Mouse (Mus musculus) heart, embryonic 16.5 days (tissue): ENCODE measurements around the gene Dst. TPM values are rescaled to one million over a fixed set of nuclear protein-coding genes. Genes with fewer than 3 reads are reported as not detected.

ENCODE experiments used
- ATAC-seq: fragments of 200-750 bp; cut with Nextera tagmentation; replicated peaks from 2 replicates; pipeline ENCODE4 v1.8.0; 2017; ENCODE audit warnings: moderate number of reproducible peaks; ENCODE audit not compliant: insufficient read depth, low FRiP score; ENCODE audit errors: extremely low read depth
- H3K27ac ChIP-seq: fragments of 300-500 bp; sonication (generic); 2 replicates; pipeline ENCODE4 v1.5.1; 2014; ENCODE audit warnings: mild to moderate bottlenecking, low read length, control low read depth, moderate library complexity
- H3K27me3 ChIP-seq: fragments of 300-500 bp; sonication (generic); 2 replicates; pipeline ENCODE4 v1.6.1; 2014; ENCODE audit warnings: low read length, mixed read lengths; ENCODE audit not compliant: control insufficient read depth, insufficient read depth
- H3K36me3 ChIP-seq: fragments of 300-500 bp; sonication (generic); 2 replicates; pipeline ENCODE4 v1.6.1; 2014; ENCODE audit not compliant: control insufficient read depth, insufficient read depth
- H3K4me1 ChIP-seq: fragments of 300-500 bp; sonication (generic); 2 replicates; pipeline ENCODE4 v1.6.1; 2014; ENCODE audit warnings: low read length, mixed read lengths; ENCODE audit not compliant: control insufficient read depth, insufficient read depth
- H3K4me2 ChIP-seq: fragments of 300-500 bp; sonication (generic); 2 replicates; pipeline ENCODE4 v1.6.1; 2014; ENCODE audit warnings: low read depth, mild to moderate bottlenecking, control low read depth, low read length
- H3K4me3 ChIP-seq: fragments of 300-500 bp; sonication (generic); 2 replicates; pipeline ENCODE4 v1.5.1; 2014; ENCODE audit warnings: mild to moderate bottlenecking, control low read depth, low read length
- H3K9ac ChIP-seq: fragments of 300-500 bp; sonication (generic); 2 replicates; pipeline ENCODE4 v1.6.1; 2014; ENCODE audit warnings: low read length, control low read depth
- H3K9me3 ChIP-seq: fragments of 300-500 bp; sonication (generic); replicated peaks from 2 replicates; pipeline ENCODE4 v1.6.1; 2016; ENCODE audit warnings: low read length; ENCODE audit not compliant: control insufficient read depth
- WGBS: fragments of 180-500 bp; shearing (Covaris S2); extraction: QIAGEN DNeasy Blood & Tissue Kit; methylation state at CpG from one replicate; pipeline ENCODE4 v1.1.7; 2014; 5-methylcytosine and 5-hydroxymethylcytosine counted together
- polyA plus RNA-seq: library from polyadenylated mRNA; unstranded; fragments of >200 nt; fragmentation: Nextera tagmentation; extraction: Ambion mirVana; gene quantifications from 2 replicates; pipeline ENCODE4 v1.2.1, GENCODE M21; 2015

Dst gene
- polyA plus RNA-seq, 1 experiment from 2014 or later = 23.1 TPM

DNA sequence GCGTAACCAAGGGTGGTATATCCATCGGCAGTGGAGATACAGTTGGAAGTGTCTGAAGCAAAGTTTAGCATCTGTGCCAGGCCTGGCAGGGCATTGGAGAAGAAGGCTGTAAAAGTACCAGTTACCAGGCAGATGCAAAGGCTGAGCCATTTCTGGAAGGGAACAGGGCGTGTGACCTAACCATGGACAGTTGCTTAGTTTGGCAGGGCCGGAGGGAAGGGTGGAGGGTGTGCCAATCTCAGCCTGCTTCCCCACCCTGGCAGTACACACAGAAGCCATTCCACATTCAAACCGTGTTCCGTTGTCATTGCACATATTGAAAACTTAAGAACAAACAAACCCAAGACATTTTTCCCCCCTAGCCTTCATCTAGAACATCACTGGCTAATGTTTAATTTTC is 212.0 kb downstream of the Dst start:
- peak overlapping the region; percentile 93 for H3K27ac ChIP-seq
- no peak for ATAC-seq
- H3K4me1 ChIP-seq = peaks cover 54% of the 10 kb centered on the region

GRCm38 (mm10) chr1:34120602-34121001 is 212.6 kb downstream of the Dst start:
- no peaks in the 10 kb centered on the region for H3K27me3 ChIP-seq
- H3K27ac ChIP-seq = peak overlapping the region; percentile 93
- 40% methylated on average over 6 of the region's 6 CpGs for WGBS
- H3K4me1 ChIP-seq = peaks cover 53% of the 10 kb centered on the region
- H3K9ac ChIP-seq = peak overlapping the region; percentile 76
- H3K4me3 ChIP-seq = peak overlapping the region; percentile 49
- no peak for ATAC-seq
- H3K36me3 ChIP-seq = no peaks in the 10 kb centered on the region
- peak overlapping the region; percentile 77 for H3K4me2 ChIP-seq
- no peaks in the 10 kb centered on the region for H3K9me3 ChIP-seq

More for the DNA sequence above, 212.0 kb downstream of the Dst start:
- no peaks in the 10 kb centered on the region for H3K36me3 ChIP-seq
- H3K4me3 ChIP-seq = no peak overlapping the region
- H3K4me2 ChIP-seq = no peak overlapping the region
- H3K27me3 ChIP-seq = no peaks in the 10 kb centered on the region
- H3K9ac ChIP-seq = no peak overlapping the region
- WGBS = 70% methylated on average over 6 of the region's 6 CpGs
- H3K9me3 ChIP-seq = no peaks in the 10 kb centered on the region

GRCm38 (mm10) chr1:34121157-34122015 is 213.4 kb downstream of the Dst start:
- peak; percentile 31; the same call in 1 of the 2 replicates for ATAC-seq
- peaks cover 45% of the 10 kb centered on the region for H3K4me1 ChIP-seq
- H3K27ac ChIP-seq = peak overlapping the region; percentile 93
- peak overlapping the region; percentile 77 for H3K4me2 ChIP-seq
- no peaks in the 10 kb centered on the region for H3K9me3 ChIP-seq
- no peaks in the 10 kb centered on the region for H3K27me3 ChIP-seq
- no peaks in the 10 kb centered on the region for H3K36me3 ChIP-seq
- peak overlapping the region; percentile 49 for H3K4me3 ChIP-seq
- WGBS = 34% methylated on average over 29 of the region's 29 CpGs
- H3K9ac ChIP-seq = peak overlapping the region; percentile 76

DNA sequence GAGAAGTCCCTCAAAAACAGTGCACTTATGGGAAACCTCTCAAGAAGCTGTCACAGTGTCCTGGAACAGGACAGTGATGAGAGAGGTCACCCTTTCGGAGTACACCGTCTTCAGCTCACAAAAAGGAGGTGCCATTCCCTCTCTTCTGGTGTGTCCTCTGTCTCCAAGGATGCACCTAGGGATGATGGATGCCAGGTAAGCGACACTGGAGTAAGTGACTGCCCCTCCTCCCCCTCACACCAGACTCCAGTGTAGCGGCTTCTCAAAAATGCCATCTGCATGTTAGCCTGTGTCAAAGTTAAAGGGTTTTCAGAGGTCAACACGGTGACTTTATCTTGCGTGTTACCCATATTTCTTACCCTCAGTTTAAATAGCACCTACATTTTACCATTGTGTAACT is 214.2 kb downstream of the Dst start:
- peaks cover 44% of the 10 kb centered on the region for H3K4me1 ChIP-seq
- H3K9me3 ChIP-seq = no peaks in the 10 kb centered on the region
- H3K4me3 ChIP-seq = peak overlapping the region; percentile 49
- peak overlapping the region; percentile 77 for H3K4me2 ChIP-seq
- ATAC-seq = no peak
- no peaks in the 10 kb centered on the region for H3K27me3 ChIP-seq
- H3K9ac ChIP-seq = peak overlapping the region; percentile 36; the same call in 1 of the 2 replicates
- H3K36me3 ChIP-seq = no peaks in the 10 kb centered on the region
- WGBS = 66% methylated on average over 6 of the region's 6 CpGs
- H3K27ac ChIP-seq = peak overlapping the region; percentile 57; the same call in 1 of the 2 replicates

- H3K36me3 ChIP-seq = no peaks in the 10 kb centered on the region
- H3K9me3 ChIP-seq = no peaks in the 10 kb centered on the region
- H3K9ac ChIP-seq = no peak overlapping the region
- H3K4me1 ChIP-seq = peaks cover 50% of the 10 kb centered on the region
- H3K4me3 ChIP-seq = peak overlapping the region; percentile 21; the same call in 1 of the 2 replicates
- peak overlapping the region; percentile 83 for H3K27ac ChIP-seq
- ATAC-seq = no peak
- WGBS = 38% methylated on average over 1 of the region's 1 CpGs
- peak overlapping the region; percentile 46 for H3K4me2 ChIP-seq
- no peaks in the 10 kb centered on the region for H3K27me3 ChIP-seq
These were observed 214.9 kb downstream of the Dst start for GRCm38 (mm10) chr1:34122905-34123304.

- 60% methylated on average over 5 of the region's 5 CpGs for WGBS
- H3K4me2 ChIP-seq = peak overlapping the region; percentile 46
These were observed 215.3 kb downstream of the Dst start for GRCm38 (mm10) chr1:34123334-34123733.

DNA sequence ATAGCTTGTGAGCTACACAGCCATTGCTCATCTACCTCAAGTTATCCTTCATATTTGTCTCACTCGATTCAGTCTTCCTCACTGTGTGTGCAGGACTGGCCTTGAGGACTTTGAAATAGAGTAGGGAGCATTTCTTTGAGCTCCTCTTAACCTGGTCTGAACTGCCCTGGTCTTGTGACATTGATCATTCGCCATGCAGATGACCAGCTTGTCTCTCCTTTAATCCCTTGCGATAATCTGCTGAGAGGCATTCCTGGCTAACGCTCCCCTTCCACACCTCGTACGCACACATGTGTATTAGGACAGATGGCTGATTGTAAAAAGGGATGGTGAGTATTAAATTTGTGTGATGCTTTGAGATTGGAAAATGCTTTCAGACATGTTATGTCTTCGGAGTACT is 216.4 kb downstream of the Dst start:
- no peak for ATAC-seq
- H3K27ac ChIP-seq = no peak overlapping the region

More at GRCm38 (mm10) chr1:34123334-34123733, 215.3 kb downstream of the Dst start:
- Histone ChIP-seq H3K9ac (peak overlapping the region; percentile 49), H3K36me3 (no peaks in the 10 kb centered on the region), H3K27me3 (no peaks in the 10 kb centered on the region), H3K4me1 (peaks cover 53% of the 10 kb centered on the region), H3K9me3 (no peaks in the 10 kb centered on the region), H3K27ac (peak overlapping the region; percentile 83), H3K4me3 (peak overlapping the region; percentile 21)
- ATAC-seq = no peak

GRCm38 (mm10) chr1:34125148-34125547 is 217.1 kb downstream of the Dst start:
- H3K36me3 ChIP-seq = no peaks in the 10 kb centered on the region
- H3K9ac ChIP-seq = no peak overlapping the region
- ATAC-seq = no peak
- H3K27ac ChIP-seq = peak overlapping the region; percentile 3; the same call in 1 of the 2 replicates
- H3K9me3 ChIP-seq = no peaks in the 10 kb centered on the region
- no peak overlapping the region for H3K4me2 ChIP-seq
- H3K4me1 ChIP-seq = peaks cover 58% of the 10 kb centered on the region
- 91% methylated on average over 5 of the region's 5 CpGs for WGBS
- H3K4me3 ChIP-seq = no peak overlapping the region
- no peaks in the 10 kb centered on the region for H3K27me3 ChIP-seq

More for the DNA sequence above, 216.4 kb downstream of the Dst start:
- no peak overlapping the region for H3K9ac ChIP-seq
- H3K4me3 ChIP-seq = no peak overlapping the region
- H3K4me2 ChIP-seq = peak overlapping the region; percentile 46
- H3K36me3 ChIP-seq = no peaks in the 10 kb centered on the region
- no peaks in the 10 kb centered on the region for H3K9me3 ChIP-seq
- no peaks in the 10 kb centered on the region for H3K27me3 ChIP-seq
- H3K4me1 ChIP-seq = peaks cover 55% of the 10 kb centered on the region
- 80% methylated on average over 7 of the region's 7 CpGs for WGBS
